Mouse (Mus musculus): ENCODE results near the gene Mrpl24. TPM values are rescaled to one million over a fixed set of nuclear protein-coding genes. Genes with fewer than 3 reads are reported as not detected.
A peak's percentile ranks its signal among the peaks of the same experiment; 100 is the strongest.
"Not testable (repeated sequence)": the region's sequence is repeated elsewhere in the genome, so short reads cannot be mapped to it uniquely, and the experiment has no call there.

Mrpl24 gene
- polyA plus RNA-seq (2015; fragmentation: Nextera tagmentation; extraction: Ambion mirVana): 76.4 and 78.2 TPM in 2 replicates

DNA sequence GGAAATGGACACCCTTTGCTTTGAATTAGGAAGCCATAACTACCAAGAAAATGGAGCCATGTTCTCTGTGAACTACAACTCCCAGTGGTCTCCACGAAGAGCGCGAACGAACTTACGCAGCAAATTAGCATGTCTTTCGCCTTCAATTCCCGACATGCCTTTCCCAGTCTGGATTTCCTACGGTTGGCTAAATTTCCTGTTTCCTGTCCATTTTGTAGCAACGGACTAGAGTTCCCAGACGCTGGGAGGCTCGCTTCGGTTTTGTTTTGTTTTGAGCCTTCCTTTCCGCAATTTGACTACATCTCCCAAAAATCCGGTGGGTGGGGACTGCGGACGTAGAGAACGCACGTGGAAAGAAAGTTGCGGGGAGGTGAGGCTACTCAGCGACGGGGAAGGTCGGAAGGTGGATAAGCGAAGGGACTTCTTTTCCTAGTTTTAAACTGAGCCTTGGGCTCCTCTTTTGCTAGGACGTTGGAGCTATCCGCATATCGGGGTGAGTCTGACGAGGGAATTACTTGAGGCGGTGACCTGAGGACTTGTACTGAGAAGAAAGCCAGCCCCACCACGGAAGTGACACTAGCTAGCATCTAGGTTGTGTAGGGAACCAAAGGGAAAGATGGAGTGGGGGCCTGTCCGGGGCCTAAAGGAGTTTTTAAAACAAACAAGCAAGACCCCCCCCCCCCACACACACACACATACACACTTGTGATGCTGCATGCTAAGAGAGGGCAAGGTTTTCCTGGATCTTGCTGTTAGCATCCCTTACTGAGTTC, at the start of gene Mrpl24:
TSS of gene Mrpl24 (plus strand) at position 171 of the 773 bp plus-strand sequence.
- WGBS: under 1% methylated on average over 30 of the region's 30 CpGs
- H3K9me3 ChIP-seq: no peaks in the 10 kb centered on the region
- H3K4me3 ChIP-seq (replicated peaks): peak within 1 kb of the TSS; percentile 70
- no peaks in the 10 kb centered on the region for H3K27me3 ChIP-seq (replicated peaks)
- peak within 1 kb of the TSS; percentile 59 for H3K9ac ChIP-seq
- peak within 1 kb of the TSS; percentile 88 for H3K27ac ChIP-seq
- peak within 1 kb of the TSS; percentile 70 for H3K4me2 ChIP-seq
- ATAC-seq (ENCODE audit: insufficient read depth, low FRiP score, low read depth): peak; percentile 84
- H3K36me3 ChIP-seq: peaks cover 43% of the 10 kb centered on the region
- no peaks in the 10 kb centered on the region for H3K4me1 ChIP-seq

DNA sequence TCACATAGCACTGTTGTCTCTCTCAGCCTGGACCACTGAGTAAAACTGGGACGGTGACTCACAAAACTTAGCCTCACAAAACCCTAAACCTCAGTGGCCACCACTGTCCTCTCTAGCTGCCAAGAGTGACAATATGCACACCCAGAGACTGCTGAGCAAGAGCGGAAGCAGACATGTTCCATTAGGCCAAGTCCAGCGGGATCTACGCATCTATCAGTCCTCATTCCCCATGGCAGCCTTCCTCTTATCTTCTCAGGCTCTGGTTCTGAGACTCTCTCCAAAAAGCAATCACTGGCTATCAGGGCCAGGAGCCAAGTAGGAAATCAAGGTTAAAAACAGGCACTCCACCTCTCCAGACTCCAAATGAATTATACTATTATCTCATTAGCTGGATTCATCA, 41.6 kb upstream of the Mrpl24 start:
- H3K9me3 ChIP-seq: no peaks in the 10 kb centered on the region
- ATAC-seq (ENCODE audit: insufficient read depth, low FRiP score, low read depth): no peak
- H3K9ac ChIP-seq: no peak overlapping the region
- H3K36me3 ChIP-seq: peaks cover 8% of the 10 kb centered on the region; the same call in 1 of the 2 replicates
- WGBS: 91% methylated on average over 4 of the region's 4 CpGs
- no peak overlapping the region for H3K4me3 ChIP-seq (replicated peaks)
- H3K4me1 ChIP-seq: no peaks in the 10 kb centered on the region; the same call in 1 of the 2 replicates
- no peaks in the 10 kb centered on the region for H3K27me3 ChIP-seq (replicated peaks)
- H3K4me2 ChIP-seq: no peak overlapping the region
- H3K27ac ChIP-seq: no peak overlapping the region

DNA sequence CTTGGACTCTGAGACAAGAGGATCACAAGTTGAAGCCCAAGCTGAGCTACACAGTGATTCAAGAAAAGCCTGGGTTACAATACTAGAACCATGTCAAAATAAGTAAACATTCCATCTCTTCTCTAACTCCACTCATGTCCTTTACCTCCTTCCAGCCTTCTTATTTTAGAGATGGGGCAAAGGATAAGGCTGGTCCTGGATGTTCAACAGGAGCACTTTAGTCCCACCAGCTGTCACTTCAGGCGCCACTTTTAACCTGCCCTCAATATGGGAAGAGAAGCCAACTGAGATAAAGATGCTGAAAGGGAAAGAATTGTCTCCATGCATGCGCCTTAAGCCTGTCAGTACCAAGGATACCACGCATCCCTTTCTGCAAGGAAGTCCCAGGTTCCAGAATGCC, 35.0 kb upstream of the Mrpl24 start:
- Histone ChIP-seq H3K4me1 (peaks cover 11% of the 10 kb centered on the region), H3K9ac (peak overlapping the region; percentile 95), H3K4me3 (replicated peaks) (peak overlapping the region; percentile 97), H3K36me3 (peaks cover 8% of the 10 kb centered on the region; the same call in 1 of the 2 replicates), H3K9me3 (no peaks in the 10 kb centered on the region), H3K4me2 (peak overlapping the region; percentile 80), H3K27me3 (replicated peaks) (no peaks in the 10 kb centered on the region), H3K27ac (peak overlapping the region; percentile 93; the same call in 1 of the 2 replicates)
- WGBS: 0% methylated on average over 3 of the region's 3 CpGs
- no peak for ATAC-seq (ENCODE audit: insufficient read depth, low FRiP score, low read depth)

DNA sequence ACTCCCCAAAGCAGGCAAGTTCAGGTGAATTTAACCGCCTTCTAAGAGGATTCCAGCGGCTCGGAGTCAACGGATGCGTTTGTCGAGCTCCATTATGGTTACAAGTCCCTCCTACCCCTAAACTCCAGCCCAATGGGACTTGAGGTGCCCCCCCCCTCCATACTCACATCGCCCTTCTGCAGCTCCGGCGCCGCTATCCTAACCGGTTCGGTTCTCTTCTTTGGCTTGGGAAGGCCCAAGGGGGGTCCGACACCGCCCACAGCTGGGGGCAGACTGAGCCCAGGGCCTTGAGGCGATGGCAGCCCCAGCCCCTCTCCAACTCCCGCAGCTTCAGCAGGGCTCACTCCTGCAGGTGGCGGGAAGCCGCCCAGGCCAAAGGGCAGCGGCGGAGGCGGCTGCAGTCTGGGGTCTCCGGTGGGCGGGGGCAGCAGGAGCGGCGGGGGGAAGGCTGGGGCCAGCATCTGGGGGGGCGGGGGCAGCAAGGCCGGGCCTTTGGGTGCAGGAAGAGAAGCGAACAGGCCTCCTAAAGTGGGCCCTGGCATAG, 34.5 kb upstream of the Mrpl24 start:
- no peaks in the 10 kb centered on the region for H3K9me3 ChIP-seq
- H3K9ac ChIP-seq: peak overlapping the region; percentile 95
- peak overlapping the region; percentile 80 for H3K4me2 ChIP-seq
- no peak for ATAC-seq (ENCODE audit: insufficient read depth, low FRiP score, low read depth)
- WGBS: 0% methylated on average over 26 of the region's 28 CpGs
- H3K4me1 ChIP-seq: peaks cover 11% of the 10 kb centered on the region
- H3K4me3 ChIP-seq (replicated peaks): peak overlapping the region; percentile 97
- H3K27ac ChIP-seq: peak overlapping the region; percentile 93
- H3K36me3 ChIP-seq: peaks cover 7% of the 10 kb centered on the region; the same call in 1 of the 2 replicates
- no peaks in the 10 kb centered on the region for H3K27me3 ChIP-seq (replicated peaks)

DNA sequence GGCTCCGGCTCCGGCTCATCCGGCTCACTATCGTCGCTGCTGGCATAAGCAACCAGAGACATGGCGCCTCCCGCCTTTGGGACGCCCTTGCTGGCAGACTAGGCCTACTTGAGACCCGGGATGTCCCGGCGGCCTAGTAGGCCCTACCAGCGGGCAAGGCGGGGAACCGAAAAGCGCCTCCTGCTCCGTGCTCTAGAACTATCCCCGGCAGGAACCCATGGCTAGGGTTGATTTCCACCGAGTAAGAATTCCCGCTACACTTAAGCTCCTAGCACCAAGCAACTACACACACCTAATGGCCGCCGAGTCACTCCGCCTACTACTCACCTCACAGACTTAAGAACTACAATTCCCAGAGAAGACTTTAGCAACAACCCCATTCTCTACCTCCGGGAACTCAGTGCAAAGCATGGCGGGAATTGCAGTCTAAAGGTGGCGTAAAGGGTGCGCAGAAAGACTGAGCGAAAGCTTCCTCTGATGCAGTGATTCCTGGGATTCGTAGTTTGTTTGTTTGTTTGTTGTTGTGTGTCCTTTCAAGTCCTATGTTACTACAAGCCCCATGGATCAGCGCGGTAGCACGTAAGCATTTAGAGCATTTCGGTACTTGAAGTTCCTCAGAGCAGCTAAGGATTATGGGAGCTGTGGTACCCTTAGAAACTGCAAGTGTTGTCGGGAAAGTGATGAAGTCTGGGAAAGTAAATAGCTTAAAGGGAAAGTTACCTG, 33.9 kb upstream of the Mrpl24 start, which contains the start of gene Prcc:
TSS of gene Prcc (minus strand) at position 328 of the 723 bp plus-strand sequence.
- Histone ChIP-seq H3K4me2 (peak within 1 kb of the TSS; percentile 80), H3K27ac (peak within 1 kb of the TSS; percentile 93), H3K4me1 (peaks cover 11% of the 10 kb centered on the region), H3K9ac (peak within 1 kb of the TSS; percentile 95), H3K4me3 (replicated peaks) (peak within 1 kb of the TSS; percentile 97), H3K36me3 (peaks cover 2% of the 10 kb centered on the region; the same call in 1 of the 2 replicates), H3K27me3 (replicated peaks) (no peaks in the 10 kb centered on the region), H3K9me3 (no peaks in the 10 kb centered on the region)
- peak; percentile 99 for ATAC-seq (ENCODE audit: insufficient read depth, low FRiP score, low read depth)
- under 1% methylated on average over 33 of the region's 33 CpGs for WGBS

DNA sequence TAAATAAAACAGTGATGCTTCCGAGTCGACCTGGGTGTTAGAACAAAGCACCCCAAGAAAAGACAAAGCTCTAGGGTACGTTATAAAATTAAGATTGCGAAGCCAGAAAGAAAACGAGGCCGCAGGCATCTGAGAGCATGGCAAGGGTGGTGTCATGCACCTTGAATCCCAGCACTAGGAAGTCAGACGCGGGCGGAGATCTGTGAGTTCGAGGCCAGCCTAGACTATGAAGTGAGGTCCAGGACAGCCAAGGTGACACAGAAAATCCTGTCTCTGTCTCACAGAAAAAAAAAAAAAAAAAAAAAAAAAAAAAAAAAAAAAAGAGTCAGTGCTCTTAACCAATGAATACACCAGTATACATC, 33.3 kb upstream of the Mrpl24 start:
- Histone ChIP-seq H3K36me3 (no peaks in the 10 kb centered on the region), H3K9ac (no peak overlapping the region), H3K9me3 (no peaks in the 10 kb centered on the region), H3K4me3 (replicated peaks) (peak overlapping the region; percentile 97), H3K27ac (0 out of 2 replicates have a peak overlapping the region, but pooled peaks have one; percentile 51), H3K4me2 (peak overlapping the region; percentile 59), H3K4me1 (peaks cover 11% of the 10 kb centered on the region), H3K27me3 (replicated peaks) (no peaks in the 10 kb centered on the region)
- ATAC-seq (ENCODE audit: insufficient read depth, low FRiP score, low read depth): peak; percentile 2; the same call in 1 of the 2 replicates
- WGBS: 8% methylated on average over 10 of the region's 10 CpGs

DNA sequence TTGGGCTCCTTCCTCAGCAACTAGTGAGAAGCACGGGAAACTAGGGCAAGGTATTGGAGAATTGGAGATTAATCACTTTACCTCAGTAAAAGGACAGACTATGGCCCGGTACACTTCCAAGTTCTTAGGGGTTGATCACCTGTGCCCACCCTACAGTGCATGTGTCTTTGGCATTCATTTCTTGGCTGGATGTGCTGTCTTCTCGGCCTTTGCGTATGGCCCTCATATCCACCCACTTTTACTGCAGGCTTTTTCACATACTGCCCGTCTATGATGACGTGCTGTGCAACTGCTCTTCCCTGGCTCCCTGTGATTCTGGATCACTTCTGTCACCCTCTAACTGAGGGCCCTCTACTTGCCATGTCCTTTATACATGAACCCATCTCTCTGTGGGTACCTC, 32.9 kb upstream of the Mrpl24 start:
- WGBS: 84% methylated on average over 6 of the region's 6 CpGs
- peak overlapping the region; percentile 59 for H3K4me2 ChIP-seq
- H3K27me3 ChIP-seq (replicated peaks): no peaks in the 10 kb centered on the region
- no peak for ATAC-seq (ENCODE audit: insufficient read depth, low FRiP score, low read depth)
- no peaks in the 10 kb centered on the region for H3K36me3 ChIP-seq
- H3K9ac ChIP-seq: no peak overlapping the region
- peak overlapping the region; percentile 97 for H3K4me3 ChIP-seq (replicated peaks)
- no peak overlapping the region for H3K27ac ChIP-seq
- peaks cover 11% of the 10 kb centered on the region for H3K4me1 ChIP-seq
- H3K9me3 ChIP-seq: no peaks in the 10 kb centered on the region

DNA sequence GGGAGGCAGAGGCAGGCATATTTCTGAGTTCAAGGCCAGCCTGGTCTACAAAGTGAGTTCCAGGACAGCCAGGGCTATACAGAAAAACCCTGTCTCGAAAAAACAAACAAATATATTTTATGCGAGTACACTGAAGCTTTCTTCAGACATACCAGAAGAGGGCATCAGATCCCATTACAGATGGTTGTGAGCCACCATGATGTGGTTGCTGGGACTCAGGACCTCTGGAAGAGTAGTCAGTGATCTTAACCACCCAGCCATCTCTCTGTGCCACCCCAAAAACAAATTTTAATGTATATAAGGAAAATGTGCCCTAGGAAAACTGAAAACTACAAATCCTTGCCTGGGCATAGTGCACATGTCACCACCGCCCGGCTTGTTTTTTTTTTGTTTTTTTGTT, 31.9 kb upstream of the Mrpl24 start:
- not testable (repeated sequence) for H3K4me3 ChIP-seq (replicated peaks); H3K9me3 ChIP-seq; ATAC-seq (ENCODE audit: insufficient read depth, low FRiP score, low read depth); H3K27ac ChIP-seq; H3K36me3 ChIP-seq; H3K4me2 ChIP-seq; H3K27me3 ChIP-seq (replicated peaks); H3K9ac ChIP-seq
- WGBS: 81% methylated on average over 4 of the region's 4 CpGs
- H3K4me1 ChIP-seq: peaks cover 11% of the 10 kb centered on the region

DNA sequence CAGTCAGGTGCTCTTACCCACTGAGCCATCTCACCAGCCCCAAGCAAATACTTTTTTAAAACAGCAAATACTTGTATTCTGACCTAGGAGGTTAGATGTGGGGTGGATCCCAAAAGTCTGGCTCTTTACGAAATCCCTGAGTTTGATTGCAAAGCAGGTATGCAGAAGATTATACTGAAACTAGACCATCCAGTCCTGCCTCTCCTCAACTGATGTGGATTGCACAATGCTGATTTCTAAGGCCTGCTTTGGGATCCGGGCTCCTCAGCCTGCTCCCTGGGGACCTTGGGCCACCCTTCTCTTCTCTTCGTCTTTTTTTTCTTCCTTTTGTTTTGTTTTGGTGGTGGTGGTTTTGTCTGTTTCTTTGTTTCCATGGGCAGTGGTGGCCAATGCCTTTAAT, 27.8 kb upstream of the Mrpl24 start:
- H3K4me2 ChIP-seq: no peak overlapping the region
- H3K9me3 ChIP-seq: no peaks in the 10 kb centered on the region
- H3K9ac ChIP-seq: no peak overlapping the region
- WGBS: 63% methylated on average over 3 of the region's 3 CpGs
- H3K27ac ChIP-seq: no peak overlapping the region
- no peak for ATAC-seq (ENCODE audit: insufficient read depth, low FRiP score, low read depth)
- H3K4me1 ChIP-seq: no peaks in the 10 kb centered on the region
- no peak overlapping the region for H3K4me3 ChIP-seq (replicated peaks)
- H3K36me3 ChIP-seq: no peaks in the 10 kb centered on the region
- H3K27me3 ChIP-seq (replicated peaks): no peaks in the 10 kb centered on the region

DNA sequence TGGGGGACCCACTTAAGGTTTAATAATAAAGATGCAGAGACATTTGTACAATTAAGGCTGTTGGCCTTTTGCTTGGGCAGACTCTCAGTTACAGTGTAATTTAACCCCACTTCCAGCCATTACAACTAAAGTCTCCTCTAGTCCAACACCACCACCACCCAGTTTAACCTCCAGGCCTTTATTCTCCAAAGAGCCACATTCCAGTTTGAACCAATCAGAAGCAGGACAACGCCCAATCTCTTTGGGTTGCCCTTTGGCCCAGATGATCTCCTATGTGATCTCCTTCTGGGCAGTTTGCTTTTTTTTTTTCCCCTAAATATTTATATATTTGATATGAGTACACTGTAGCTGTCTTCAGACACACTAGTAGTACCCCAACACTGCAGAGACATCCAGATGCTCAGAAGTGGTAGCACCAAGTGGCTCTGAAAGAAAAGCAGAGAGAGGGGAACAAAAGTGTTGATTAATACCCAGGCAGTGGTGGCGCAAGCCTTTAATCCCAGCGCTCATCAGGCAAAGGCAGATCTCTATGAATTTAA, 25.9 kb upstream of the Mrpl24 start:
- Histone ChIP-seq H3K27me3 (replicated peaks) (no peaks in the 10 kb centered on the region), H3K9ac (no peak overlapping the region), H3K4me3 (replicated peaks) (no peak overlapping the region), H3K4me1 (no peaks in the 10 kb centered on the region), H3K27ac (no peak overlapping the region), H3K36me3 (no peaks in the 10 kb centered on the region), H3K9me3 (no peaks in the 10 kb centered on the region), H3K4me2 (no peak overlapping the region)
- ATAC-seq (ENCODE audit: insufficient read depth, low FRiP score, low read depth): no peak
- 71% methylated on average over 3 of the region's 3 CpGs for WGBS

DNA sequence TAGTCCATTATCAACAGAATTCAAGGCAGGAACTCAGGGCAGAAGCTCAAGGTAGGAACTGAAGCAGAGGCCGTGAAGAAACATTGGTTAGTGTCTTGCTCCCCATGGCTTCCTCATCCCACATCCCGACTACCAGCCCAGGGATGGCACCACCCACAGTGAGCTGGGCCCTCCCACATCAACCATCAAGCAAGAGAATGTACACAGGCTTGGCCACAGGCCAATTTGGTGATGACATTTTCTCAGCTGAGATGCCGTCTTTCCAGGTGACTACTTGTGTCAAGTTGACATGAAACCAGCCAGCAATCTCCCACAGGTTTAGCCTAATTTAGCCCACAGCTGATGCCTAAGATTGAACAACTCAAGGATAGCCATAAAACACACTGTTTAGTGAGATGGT, 20.0 kb upstream of the Mrpl24 start:
- Histone ChIP-seq H3K27ac (no peak overlapping the region), H3K9ac (no peak overlapping the region), H3K4me3 (replicated peaks) (no peak overlapping the region), H3K4me2 (no peak overlapping the region), H3K9me3 (no peaks in the 10 kb centered on the region), H3K36me3 (no peaks in the 10 kb centered on the region), H3K27me3 (replicated peaks) (no peaks in the 10 kb centered on the region), H3K4me1 (no peaks in the 10 kb centered on the region)
- no peak for ATAC-seq (ENCODE audit: insufficient read depth, low FRiP score, low read depth)
- WGBS: 70% methylated on average over 3 of the region's 3 CpGs

Data from stomach, embryonic 15.5 days (tissue).